Mouse (Mus musculus): ENCODE results near the gene Gm36176. TPM values are rescaled to one million over a fixed set of nuclear protein-coding genes. Genes with fewer than 3 reads are reported as not detected.
A peak's percentile ranks its signal among the peaks of the same experiment; 100 is the strongest.

Gene Gm36176
- total RNA-seq, 2 experiments from 2014 or later = not detected

DNA sequence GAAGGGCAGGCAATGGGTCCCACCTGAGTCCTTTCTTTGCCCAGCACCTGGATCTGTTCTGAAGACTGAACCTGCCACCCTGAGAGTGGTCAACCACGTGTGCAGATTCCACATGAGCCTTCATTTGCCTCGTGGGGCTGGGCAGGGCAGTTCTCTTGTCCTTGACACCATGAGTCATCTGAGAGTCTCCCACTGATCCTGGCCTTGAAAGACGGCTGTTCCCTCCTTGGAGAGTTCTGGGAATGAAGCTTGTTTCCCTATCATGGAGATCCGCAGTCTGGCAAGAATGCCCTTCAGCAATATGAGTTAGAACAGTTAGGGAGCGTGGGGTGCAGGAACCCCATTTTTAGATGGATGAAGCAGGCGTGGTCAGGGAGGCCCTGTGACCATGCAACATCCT, 7.6 kb upstream of the Gm36176 start:
- no peak overlapping the region for H3K4me3 ChIP-seq
- intact Hi-C loops (cut with DNase I) = no loop called here
- no peak for TF ChIP-seq CTCF (IDR thresholded peaks at IDR 0.05)
- DNase-seq (ENCODE audit: extremely low spot score in 1 of 2, low spot score in 2 of 2) = no peak
- no peak overlapping the region for H3K27ac ChIP-seq

- no peak for TF ChIP-seq CTCF (IDR thresholded peaks at IDR 0.05)
- H3K27ac ChIP-seq = no peak overlapping the region
- no peak for DNase-seq (ENCODE audit: extremely low spot score in 1 of 2, low spot score in 2 of 2)
- intact Hi-C loops (cut with DNase I) = no loop called here
- H3K4me3 ChIP-seq = no peak overlapping the region
Measured at GRCm38 (mm10) chr10:77846961-77847360, 358 bp downstream of the Gm36176 start.

DNA sequence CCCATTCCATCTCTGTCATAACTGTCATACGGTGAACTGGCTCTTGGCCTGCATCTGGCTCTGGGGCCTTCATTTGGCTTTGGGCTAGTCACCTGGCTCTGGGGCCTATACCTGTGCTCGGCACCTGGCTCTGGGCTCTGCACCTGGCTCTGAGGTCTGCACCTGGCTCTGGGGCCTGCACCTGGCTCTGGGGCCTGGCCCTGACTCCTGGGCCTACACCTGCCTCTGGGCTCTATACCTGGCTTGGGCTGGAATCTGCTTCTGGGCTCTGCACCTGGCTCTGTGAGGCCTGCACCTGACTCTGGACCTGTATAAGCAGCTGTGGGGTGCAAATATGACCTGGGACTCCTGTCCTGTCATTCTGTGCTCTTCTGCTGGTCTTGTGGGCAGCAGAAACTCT, 935 bp downstream of the Gm36176 start:
- Histone ChIP-seq H3K27ac (no peak overlapping the region), H3K4me3 (no peak overlapping the region)
- TF ChIP-seq CTCF (IDR thresholded peaks at IDR 0.05) = no peak
- DNase-seq (ENCODE audit: extremely low spot score in 1 of 2, low spot score in 2 of 2) = no peak
- intact Hi-C loops (cut with DNase I) = no loop called here

GRCm38 (mm10) chr10:77852559-77852958, 6.0 kb downstream of the Gm36176 start, which contains the start of gene Gm10318:
Gm10318 (plus strand) TSS chr10:77852859.
- no peak within 1 kb of the TSS for H3K4me3 ChIP-seq
- H3K27ac ChIP-seq = no peak within 1 kb of the TSS
- no peak for TF ChIP-seq CTCF (IDR thresholded peaks at IDR 0.05)
- no peak for DNase-seq (ENCODE audit: extremely low spot score in 1 of 2, low spot score in 2 of 2)
- intact Hi-C loops (cut with DNase I) = no loop called here

- intact Hi-C loops (cut with DNase I) = loop anchor here (5.0 kb wide), 1 partner anchor 64 kb away; the partner anchor contains the start of genes Gm19668 and Gm9639
- Histone ChIP-seq H3K4me3 (no peak within 1 kb of the TSS), H3K27ac (no peak within 1 kb of the TSS)
- no peak for TF ChIP-seq CTCF (IDR thresholded peaks at IDR 0.05)
- DNase-seq (ENCODE audit: extremely low spot score in 1 of 2, low spot score in 2 of 2) = no peak
Measured at GRCm38 (mm10) chr10:77861675-77862074, 15.1 kb downstream of the Gm36176 start, which contains the start of gene Gm3285. Gm3285 (plus strand) TSS chr10:77861975.

DNA sequence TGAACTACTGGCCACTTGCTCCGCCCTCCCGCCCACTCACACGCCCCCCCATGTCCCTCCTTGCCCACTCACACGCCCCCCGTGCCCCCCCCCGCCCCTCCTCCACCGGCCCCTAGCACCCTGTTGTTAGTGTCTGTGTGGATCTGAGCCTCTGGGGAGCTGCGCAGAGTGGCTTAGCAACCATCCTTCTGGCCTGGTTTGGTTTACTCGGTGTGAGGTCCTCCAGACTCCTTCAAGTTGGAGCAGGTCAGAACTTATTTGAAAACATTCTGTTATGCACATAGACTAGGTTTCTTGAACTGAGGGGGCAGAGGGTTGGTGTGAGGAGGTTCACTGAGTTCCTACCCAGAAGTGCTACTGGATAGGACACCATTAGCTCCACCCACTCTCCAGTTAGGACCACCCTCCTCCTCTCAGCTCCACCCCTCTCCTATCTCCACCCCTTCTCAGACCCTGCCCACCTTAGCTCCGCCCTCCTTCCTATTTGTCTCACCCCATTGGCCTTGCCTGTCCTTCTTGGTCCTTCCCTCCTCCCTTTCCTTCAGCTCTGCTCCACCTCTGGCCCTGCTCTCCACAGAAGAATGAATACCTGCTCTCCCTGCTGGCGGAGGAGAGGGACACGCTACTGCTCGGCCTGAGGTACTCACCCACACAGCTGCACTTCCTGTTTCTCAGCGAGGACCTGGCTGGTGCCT, 17.6 kb downstream of the Gm36176 start:
- Histone ChIP-seq H3K4me3 (no peak overlapping the region), H3K27ac (no peak overlapping the region)
- intact Hi-C loops (cut with DNase I) = loop anchor here (5.0 kb wide), 1 partner anchor 67 kb away; the partner anchor contains the start of genes Gm19668 and Gm9639
- TF ChIP-seq CTCF (IDR thresholded peaks at IDR 0.05) = no peak
- no peak for DNase-seq (ENCODE audit: extremely low spot score in 1 of 2, low spot score in 2 of 2)

DNA sequence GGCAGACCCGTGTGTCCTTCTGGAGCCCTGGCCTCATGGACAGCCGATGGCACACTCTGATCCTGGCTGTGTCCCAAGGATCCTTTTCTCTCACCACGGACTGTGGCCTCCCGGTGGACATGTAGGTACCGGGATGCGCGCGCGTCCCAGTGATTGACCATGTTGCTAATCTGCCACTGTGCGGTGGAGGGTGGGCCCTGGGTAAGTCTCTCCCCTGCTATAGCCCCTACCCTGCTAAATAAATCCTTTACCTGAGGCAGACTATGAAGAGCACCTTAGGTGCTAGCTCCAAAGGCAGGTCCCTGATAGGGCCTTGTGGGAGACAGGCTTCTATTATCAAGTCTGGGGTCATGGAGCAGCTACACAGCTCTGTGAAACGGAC, 18.1 kb downstream of the Gm36176 start:
- intact Hi-C loops (cut with DNase I) = loop anchor here (5.0 kb wide), 1 partner anchor 67 kb away; the partner anchor contains the start of genes Gm19668 and Gm9639
- DNase-seq (ENCODE audit: extremely low spot score in 1 of 2, low spot score in 2 of 2) = no peak
- Histone ChIP-seq H3K4me3 (no peak overlapping the region), H3K27ac (no peak overlapping the region)
- no peak for TF ChIP-seq CTCF (IDR thresholded peaks at IDR 0.05)

- no peak overlapping the region for H3K27ac ChIP-seq
- intact Hi-C loops (cut with DNase I) = no loop called here
Measured at GRCm38 (mm10) chr10:77867546-77867945, 20.9 kb downstream of the Gm36176 start.

DNA sequence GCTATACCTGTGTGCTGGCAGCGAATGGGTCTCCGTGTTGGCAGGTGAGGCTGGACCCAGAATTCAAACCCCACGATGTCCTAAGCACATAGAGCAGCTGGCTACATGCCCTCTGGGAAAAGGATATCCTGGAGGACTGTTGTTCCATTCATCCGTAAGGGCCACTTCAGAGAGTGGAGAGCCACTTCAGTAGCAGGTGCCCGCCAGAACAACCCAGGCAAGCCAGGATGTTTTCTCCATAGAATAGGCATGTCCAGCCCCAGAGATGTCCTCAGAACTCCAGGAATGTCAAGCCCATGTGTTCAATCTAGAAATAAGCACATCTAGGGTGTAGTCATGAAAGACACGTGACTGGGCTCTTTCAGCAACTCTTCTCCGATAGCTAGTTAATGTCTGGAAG, 23.0 kb downstream of the Gm36176 start:
- Histone ChIP-seq H3K4me3 (no peak overlapping the region), H3K27ac (no peak overlapping the region)
- intact Hi-C loops (cut with DNase I) = no loop called here
- TF ChIP-seq CTCF (IDR thresholded peaks at IDR 0.05) = no peak
- DNase-seq (ENCODE audit: extremely low spot score in 1 of 2, low spot score in 2 of 2) = no peak

More at GRCm38 (mm10) chr10:77867546-77867945, 20.9 kb downstream of the Gm36176 start:
- no peak for DNase-seq (ENCODE audit: extremely low spot score in 1 of 2, low spot score in 2 of 2)
- no peak overlapping the region for H3K4me3 ChIP-seq
- no peak for TF ChIP-seq CTCF (IDR thresholded peaks at IDR 0.05)

DNA sequence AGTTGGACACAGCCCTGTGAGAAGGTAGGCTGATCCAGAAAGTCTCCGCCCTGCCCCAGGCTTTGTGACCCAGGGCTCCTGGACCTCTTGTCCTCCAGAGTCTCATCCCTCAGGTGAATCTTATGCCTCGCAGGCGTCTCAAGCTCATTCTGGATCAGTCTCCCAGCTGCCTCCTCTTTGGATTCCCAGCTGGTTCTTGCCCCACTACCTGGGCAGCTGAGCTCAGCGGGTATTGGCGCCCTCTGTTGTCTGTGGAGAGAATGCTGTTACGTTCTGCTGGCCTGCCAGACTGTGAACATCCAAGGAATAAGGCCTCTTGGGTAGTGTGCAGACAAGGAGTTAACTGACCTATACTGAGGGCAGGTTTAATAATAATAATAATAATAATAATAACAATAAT, 32.4 kb downstream of the Gm36176 start:
- no peak overlapping the region for H3K4me3 ChIP-seq
- TF ChIP-seq CTCF (IDR thresholded peaks at IDR 0.05) = peak; percentile 67
- peak; percentile 36 to 63 for DNase-seq (ENCODE audit: extremely low spot score in 1 of 2, low spot score in 2 of 2)
- intact Hi-C loops (cut with DNase I) = loop anchor here (2.0 to 5.0 kb wide), 3 partner anchors 157 to 362 kb away; partner anchors contain the start of genes Fam207a and Krtap12-1
- no peak overlapping the region for H3K27ac ChIP-seq

DNA sequence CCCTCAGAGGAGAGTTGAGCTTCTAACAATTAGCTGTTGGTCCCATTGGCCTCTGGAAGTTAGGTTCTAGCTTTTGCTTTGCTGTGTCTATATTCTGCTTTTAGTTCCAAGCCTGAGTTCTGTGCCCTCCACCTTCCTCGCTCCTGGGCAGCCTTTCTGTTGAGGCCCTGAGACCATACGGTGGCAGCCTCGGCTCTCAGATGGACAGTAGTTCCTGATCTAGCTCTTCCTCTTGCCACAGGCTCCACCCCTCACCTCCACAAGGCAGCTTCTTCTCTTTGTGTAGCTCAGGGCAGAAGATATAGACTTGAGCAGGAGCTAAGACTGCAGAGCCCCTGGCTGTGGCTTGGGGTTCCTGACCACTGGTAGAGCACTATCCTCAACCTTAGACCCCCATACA, 33.7 kb downstream of the Gm36176 start:
- DNase-seq (ENCODE audit: extremely low spot score in 1 of 2, low spot score in 2 of 2) = no peak
- no peak overlapping the region for H3K27ac ChIP-seq
- intact Hi-C loops (cut with DNase I) = no loop called here
- H3K4me3 ChIP-seq = no peak overlapping the region
- no peak for TF ChIP-seq CTCF (IDR thresholded peaks at IDR 0.05)

DNA sequence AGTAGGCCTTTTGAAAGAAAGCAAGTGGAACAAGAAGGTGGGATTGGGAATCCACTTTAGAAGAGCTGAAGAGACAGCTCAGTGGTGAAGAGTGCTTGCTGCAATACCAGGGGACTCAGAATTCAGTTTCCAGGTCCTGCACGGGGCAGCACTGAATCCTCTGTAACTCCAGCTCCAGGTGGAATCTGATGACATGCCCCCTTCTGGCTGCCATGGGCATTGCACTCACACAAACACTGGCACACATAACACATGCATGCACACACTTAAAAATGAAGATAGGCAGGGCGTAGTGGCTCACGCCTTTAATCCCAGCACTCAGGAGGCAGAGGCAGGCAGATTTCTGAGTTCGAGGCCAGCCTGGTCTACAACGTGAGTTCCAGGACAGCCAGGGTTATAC, 36.0 kb downstream of the Gm36176 start:
- peak; percentile 24 for TF ChIP-seq CTCF (IDR thresholded peaks at IDR 0.05)
- intact Hi-C loops (cut with DNase I) = no loop called here
- Histone ChIP-seq H3K4me3 (no peak overlapping the region), H3K27ac (no peak overlapping the region)
- no peak for DNase-seq (ENCODE audit: extremely low spot score in 1 of 2, low spot score in 2 of 2)

Data from left cerebral cortex, adult 2 months (tissue).